ENCODE assay signal across 24 mouse cellular contexts in the genomic region with DNA sequence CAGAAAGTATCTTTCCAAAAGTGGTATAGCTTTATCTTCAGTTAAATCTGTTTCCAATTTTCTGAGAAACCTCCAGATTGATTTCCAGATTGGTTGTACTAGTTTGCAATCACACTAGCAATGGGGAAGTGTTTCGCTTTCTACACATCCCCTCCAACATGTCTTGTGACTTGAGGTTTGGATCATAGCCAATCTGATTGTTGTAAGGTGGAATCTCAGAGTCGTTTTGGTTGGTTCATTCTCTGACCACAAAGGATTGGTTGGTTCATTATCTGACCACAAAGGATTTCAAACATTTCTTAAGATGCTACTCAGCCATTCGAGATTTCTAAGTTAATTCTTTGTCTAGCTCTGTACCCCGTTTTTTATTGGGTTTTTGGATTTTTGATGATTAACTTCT.
"Had no signal": no experiment of that assay in that cellular context is flagged by ENCODE, and none has a peak within 500 bp of the region (broad histone marks: within the 10 kb centered on the region; RNA-seq: fewer than 3 reads in every experiment).

No protein-coding gene starts in this region.

- H3K4me1 ChIP-seq: heart, embryonic 10.5 days; heart, embryonic 12.5 days; intestine, embryonic 15.5 days; limb, embryonic 13.5 days; limb, embryonic 15.5 days; liver, embryonic 12.5 days had no signal

- H3K27me3 ChIP-seq: heart, embryonic 12.5 days; intestine, embryonic 15.5 days; limb, embryonic 13.5 days; limb, embryonic 15.5 days; liver, embryonic 12.5 days had no signal

- H3K9ac ChIP-seq: heart, embryonic 12.5 days; hindbrain, embryonic 14.5 days; intestine, embryonic 15.5 days; limb, embryonic 13.5 days; limb, embryonic 15.5 days; liver, embryonic 12.5 days; liver, embryonic 14.5 days had no signal

- H3K36me3 ChIP-seq: heart, embryonic 10.5 days; heart, embryonic 12.5 days; intestine, embryonic 15.5 days; limb, embryonic 13.5 days; limb, embryonic 15.5 days; liver, embryonic 12.5 days had no signal

- H3K4me2 ChIP-seq: heart, embryonic 12.5 days; hindbrain, embryonic 14.5 days; intestine, embryonic 15.5 days; limb, embryonic 13.5 days; limb, embryonic 15.5 days; liver, embryonic 12.5 days had no signal

- DNase-seq: gastrocnemius, adult 2 months; gastrocnemius, postnatal 10 days; gastrocnemius, postnatal 25 days; heart, adult 18-20 months; heart, postnatal 14 days; heart, postnatal 36 days; kidney, adult 18-20 months; kidney, adult 8-10 months; kidney, postnatal 14 days; kidney, postnatal 36 days; layer of hippocampus, adult 9-11 months; layer of hippocampus, postnatal 36 days; left cerebral cortex, postnatal 4 days had no signal

- H3K4me3 ChIP-seq: gastrocnemius, adult 2 months; heart, embryonic 10.5 days; heart, embryonic 12.5 days; intestine, embryonic 15.5 days; limb, embryonic 13.5 days; limb, embryonic 15.5 days; liver, embryonic 12.5 days had no signal

- H3K27ac ChIP-seq: gastrocnemius, adult 2 months; heart, embryonic 10.5 days; hindbrain, embryonic 14.5 days; intestine, embryonic 15.5 days; limb, embryonic 13.5 days; limb, embryonic 15.5 days; liver, embryonic 12.5 days; liver, embryonic 14.5 days had no signal

- H3K9me3 ChIP-seq: heart, embryonic 10.5 days; intestine, embryonic 15.5 days; limb, embryonic 13.5 days; limb, embryonic 15.5 days; liver, embryonic 12.5 days had no signal

- ATAC-seq: hindbrain, embryonic 16.5 days; inflammation-experienced regulatory T-cells, adult 6 months; intestine, embryonic 15.5 days; intestine, postnatal 0 days; liver, embryonic 12.5 days had no signal
